Mouse (Mus musculus) spleen, adult 2 months (tissue): ENCODE measurements around the gene Cbl.

Experiments
- CTCF ChIP-seq: fragments of 200-500 bp; IDR thresholded peaks from 2 replicates; pipeline ENCODE4 v1.5.1; 2011; ENCODE audit warnings: mild to moderate bottlenecking, inconsistent platforms; ENCODE audit not compliant: insufficient read depth, insufficient read length, insufficient replicate concordance; ENCODE audit errors: extremely low read depth
- POLR2A ChIP-seq: fragments of 200-500 bp; IDR thresholded peaks from 2 replicates; pipeline ENCODE4 v1.6.1; 2011; ENCODE audit warnings: low read depth, low read length, inconsistent platforms

DNA sequence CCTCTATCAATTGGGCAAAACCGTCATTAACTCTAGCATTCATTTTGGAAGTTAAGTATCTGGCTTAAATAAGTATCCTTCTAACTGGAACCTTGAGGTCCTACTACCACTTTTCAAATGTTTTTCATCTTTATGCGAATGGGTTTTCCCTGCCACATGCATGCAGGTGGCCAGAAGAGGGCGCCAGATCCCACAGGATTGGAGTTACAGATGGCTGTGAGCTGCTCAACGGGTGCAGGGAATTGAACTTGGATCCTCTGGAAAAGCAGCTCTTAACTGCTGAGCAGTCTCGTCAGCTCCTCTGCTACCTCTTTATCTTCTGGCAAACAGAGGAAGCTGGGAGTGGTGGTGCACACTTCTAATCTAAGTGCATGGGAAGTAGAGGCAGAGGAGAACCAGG is 114.8 kb downstream of the Cbl start:
- TF ChIP-seq CTCF (peak; percentile 55; the same call in 1 of the 2 replicates), POLR2A (no peak)
